Mouse (Mus musculus) MEL (cell line): ENCODE measurements at regions not wholly inside any gene's neighbourhood (a gene's known extent, or its start where the extent isn't known, plus 50 kb on each side); places are given as distances from the start of the nearest gene placed in this dataset.
A peak's percentile ranks its signal among the peaks of the same experiment; 100 is the strongest.

Source experiments
- DNase-seq: peaks from one replicate; pipeline ENCODE4 v3.0.0; 2011; ENCODE audit warnings: low read depth, low spot score
- H3K27ac ChIP-seq: 2 replicates; pipeline ENCODE4 v1.5.1; 2012; ENCODE audit warnings: low read depth, mild to moderate bottlenecking, control low read depth, low read length, moderate library complexity; ENCODE audit not compliant: control insufficient read depth
- H3K27me3 ChIP-seq, 2 experiments: fragments of 150-350 bp in 1 of 2; sonication (generic) in 1 of 2; 2 replicates each; pipeline ENCODE4 v1.6.1; 2012; ENCODE audit warnings: low read length in 2 of 2, mild to moderate bottlenecking in 2 of 2, improper control_type of control experiment in 1 of 2, moderate library complexity in 1 of 2; ENCODE audit not compliant: insufficient read depth in 2 of 2, control insufficient read depth in 1 of 2
- H3K36me3 ChIP-seq, 2 experiments: 2 replicates each; pipeline ENCODE4 v1.6.1; 2012 to 2014; ENCODE audit warnings: low read length in 2 of 2, improper control_type of control experiment in 1 of 2, inconsistent platforms in 1 of 2, mild to moderate bottlenecking in 1 of 2; ENCODE audit not compliant: insufficient read depth in 2 of 2, control insufficient read depth in 1 of 2
- H3K4me1 ChIP-seq, 2 experiments: fragments of 150-350 bp in 1 of 2; sonication (generic) in 1 of 2; 2 replicates each; pipeline ENCODE4 v1.6.1; 2012; ENCODE audit warnings: low read length in 2 of 2, improper control_type of control experiment in 1 of 2, mild to moderate bottlenecking in 1 of 2; ENCODE audit not compliant: insufficient read depth in 2 of 2, control insufficient read depth in 1 of 2
- H3K4me3 ChIP-seq, 2 experiments: fragments of 150-350 bp in 1 of 2; sonication (generic) in 1 of 2; 2 replicates each; pipeline ENCODE4 v1.5.1; 2012; ENCODE audit warnings: low read depth in 2 of 2, low read length in 2 of 2, mild to moderate bottlenecking in 2 of 2, moderate library complexity in 2 of 2, control low read depth in 1 of 2, improper control_type of control experiment in 1 of 2; ENCODE audit not compliant: control insufficient read depth in 1 of 2, insufficient read depth in 1 of 2
- H3K79me2 ChIP-seq: 2 replicates; pipeline ENCODE4 v1.6.1; 2012; ENCODE audit warnings: mild to moderate bottlenecking, low read length, moderate library complexity; ENCODE audit not compliant: control insufficient read depth, poor library complexity, insufficient read depth
- H3K9ac ChIP-seq: 2 replicates; pipeline ENCODE4 v1.6.1; 2012; ENCODE audit warnings: low read depth, mild to moderate bottlenecking, control low read depth, low read length, moderate library complexity; ENCODE audit not compliant: control insufficient read depth, poor library complexity, severe bottlenecking
- H3K9me3 ChIP-seq: fragments of 150-350 bp; sonication (generic); replicated peaks from 2 replicates; pipeline ENCODE4 v1.6.1; 2012; ENCODE audit warnings: mild to moderate bottlenecking, low read length, improper control_type of control experiment, moderate library complexity; ENCODE audit not compliant: insufficient read depth
- BHLHE40 ChIP-seq: IDR thresholded peaks from 2 replicates; pipeline ENCODE4 v1.6.1; 2012; ENCODE audit warnings: low read depth, mild to moderate bottlenecking, inconsistent platforms, low read length, improper control_type of control experiment, borderline replicate concordance
- CHD1 ChIP-seq: IDR thresholded peaks from 2 replicates; pipeline ENCODE4 v1.6.1; 2012; ENCODE audit warnings: low read depth, mild to moderate bottlenecking, inconsistent platforms, low read length, improper control_type of control experiment
- CTCF ChIP-seq, 3 experiments: IDR thresholded peaks in 2 of 3; conservative IDR thresholded peaks in 1 of 3; 2 replicates each; pipeline ENCODE4 v1.5.1; 2011 to 2012; ENCODE audit warnings: low read length in 3 of 3, low read depth in 2 of 3, mild to moderate bottlenecking in 2 of 3, improper control_type of control experiment in 1 of 3, inconsistent platforms in 1 of 3, mixed read lengths in 1 of 3, moderate library complexity in 1 of 3; ENCODE audit not compliant: control insufficient read depth in 1 of 3, insufficient read depth in 1 of 3, poor library complexity in 1 of 3, severe bottlenecking in 1 of 3
- ELF1 ChIP-seq: IDR thresholded peaks from 2 replicates; pipeline ENCODE4 v1.6.1; 2014; ENCODE audit warnings: low read depth, mild to moderate bottlenecking, inconsistent platforms, low read length, improper control_type of control experiment, moderate library complexity
- GABPA ChIP-seq: IDR thresholded peaks from 2 replicates; pipeline ENCODE4 v1.6.1; 2012; ENCODE audit warnings: low read depth, mild to moderate bottlenecking, inconsistent platforms, low read length, improper control_type of control experiment, moderate library complexity
- MAX ChIP-seq: IDR thresholded peaks from 2 replicates; pipeline ENCODE4 v1.6.1; 2011; ENCODE audit warnings: low read length, improper control_type of control experiment
- MXI1 ChIP-seq: IDR thresholded peaks from 2 replicates; pipeline ENCODE4 v1.6.1; 2011; ENCODE audit warnings: mild to moderate bottlenecking, low read depth, low read length, improper control_type of control experiment
- NELFE ChIP-seq: IDR thresholded peaks from 2 replicates; pipeline ENCODE4 v1.6.1; 2011; ENCODE audit warnings: low read depth, low read length, improper control_type of control experiment
- POLR2AphosphoS2 ChIP-seq: IDR thresholded peaks from 2 replicates; pipeline ENCODE4 v1.6.1; 2011; ENCODE audit warnings: low read length, improper control_type of control experiment
- POLR2AphosphoS5 ChIP-seq: IDR thresholded peaks from 2 replicates; pipeline ENCODE4 v1.6.1; 2012; ENCODE audit warnings: low read depth, borderline replicate concordance, mild to moderate bottlenecking, inconsistent platforms, low read length, moderate library complexity, mixed read lengths
- RAD21 ChIP-seq: IDR thresholded peaks from 2 replicates; pipeline ENCODE4 v1.6.1; 2011; ENCODE audit warnings: mild to moderate bottlenecking, low read depth, low read length, improper control_type of control experiment
- SMC3 ChIP-seq: IDR thresholded peaks from 2 replicates; pipeline ENCODE4 v1.6.1; 2011; ENCODE audit warnings: low read depth, low read length, improper control_type of control experiment
- ZC3H11A ChIP-seq: IDR thresholded peaks from 2 replicates; pipeline ENCODE4 v1.6.1; 2012; ENCODE audit warnings: low read depth, mild to moderate bottlenecking, inconsistent platforms, low read length, improper control_type of control experiment
- ZKSCAN1 ChIP-seq: IDR thresholded peaks from 2 replicates; pipeline ENCODE4 v1.6.1; 2012; ENCODE audit warnings: low read depth, mild to moderate bottlenecking, inconsistent platforms, low read length, improper control_type of control experiment, moderate library complexity
- ZMIZ1 ChIP-seq: IDR thresholded peaks from 2 replicates; pipeline ENCODE4 v1.6.1; 2012; ENCODE audit warnings: low read depth, mild to moderate bottlenecking, inconsistent platforms, low read length, improper control_type of control experiment, moderate library complexity
- ZNF384 ChIP-seq: IDR thresholded peaks from 2 replicates; pipeline ENCODE4 v1.6.1; 2012; ENCODE audit warnings: low read depth, mild to moderate bottlenecking, inconsistent platforms, low read length, improper control_type of control experiment

- no peaks in the 10 kb centered on the region for H3K79me2 ChIP-seq
- no peak for TF ChIP-seq ZNF384
- no peaks in the 10 kb centered on the region for H3K9me3 ChIP-seq
- H3K36me3 ChIP-seq: no peaks in the 10 kb centered on the region
- H3K9ac ChIP-seq: no peak overlapping the region
- H3K4me1 ChIP-seq: 0 out of 4 replicates have a peak, but pooled peaks cover 0 to 2% of the 10 kb centered on the region in 2 experiments
- H3K4me3 ChIP-seq: no peak overlapping the region
- no peak for DNase-seq
- H3K27me3 ChIP-seq: peaks cover 0 to 2% of the 10 kb centered on the region in 2 experiments; a peak in 1 of 4 replicates
- no peak overlapping the region for H3K27ac ChIP-seq
Measured at GRCm38 (mm10) chr16:75366727-75367126, 219.1 kb downstream of the Lipi start.

- peaks cover 0 to 2% of the 10 kb centered on the region in 2 experiments; a peak in 1 of 4 replicates for H3K27me3 ChIP-seq
- peaks cover under 1 to 2% of the 10 kb centered on the region in 2 experiments; a peak in 2 of 4 replicates for H3K4me1 ChIP-seq
- H3K79me2 ChIP-seq: no peaks in the 10 kb centered on the region
- H3K4me3 ChIP-seq: no peak overlapping the region
- no peaks in the 10 kb centered on the region for H3K9me3 ChIP-seq
- no peak overlapping the region for H3K27ac ChIP-seq
- no peak for TF ChIP-seq POLR2AphosphoS2
- peaks cover 0 to 3% of the 10 kb centered on the region in 2 experiments; a peak in 1 of 4 replicates for H3K36me3 ChIP-seq
- DNase-seq: peak; percentile 18
- no peak overlapping the region for H3K9ac ChIP-seq
Measured at GRCm38 (mm10) chr16:75365361-75365994, 220.4 kb downstream of the Lipi start.

GRCm38 (mm10) chr16:75362095-75362494 lies 223.8 kb downstream of the Lipi start:
- Histone ChIP-seq H3K4me1 (peaks cover 2 to 3% of the 10 kb centered on the region in 2 experiments; a peak in 2 of 4 replicates), H3K9me3 (no peaks in the 10 kb centered on the region), H3K4me3 (no peak overlapping the region), H3K27me3 (no peaks in the 10 kb centered on the region; a peak in 1 of 4 replicates), H3K27ac (no peak overlapping the region), H3K9ac (no peak overlapping the region), H3K36me3 (peaks cover 0 to 3% of the 10 kb centered on the region in 2 experiments; a peak in 1 of 4 replicates), H3K79me2 (no peaks in the 10 kb centered on the region)
- TF ChIP-seq NELFE (no peak), MAX (no peak), MXI1 (no peak), ELF1 (no peak), CTCF (IDR thresholded peaks at IDR 0.05 in 2 of 3, conservative IDR thresholded peaks at IDR 0.05 in 1 of 3; ENCODE audit: control insufficient read depth in 1 of 3, insufficient read depth in 1 of 3, low read depth in 2 of 3, low read length in 3 of 3, poor library complexity in 1 of 3, severe bottlenecking in 1 of 3) (peak in 2 of 3 experiments; percentile 40 to 88; a peak in 4 of 6 replicates), BHLHE40 (no peak), CHD1 (no peak), ZC3H11A (peak; percentile 86), ZMIZ1 (no peak), ZKSCAN1 (no peak), RAD21 (peak; percentile 95), POLR2AphosphoS5 (no peak), GABPA (no peak), SMC3 (peak; percentile 92)
- DNase-seq: peak; percentile 63
